Mouse (Mus musculus) embryonic facial prominence, embryonic 10.5 days (tissue): ENCODE data around the gene Odc1. TPM values are rescaled to one million over a fixed set of nuclear protein-coding genes. Genes with fewer than 3 reads are reported as not detected.

Experiments used
- DNase-seq: peaks from one replicate; pipeline ENCODE4 v3.0.0-alpha.2; 2017; ENCODE audit warnings: low spot score
- H3K27ac ChIP-seq: fragments of 300-500 bp; sonication (generic); replicated peaks from 2 replicates; pipeline ENCODE4 v1.5.1; 2016; ENCODE audit warnings: mild to moderate bottlenecking
- H3K27me3 ChIP-seq: fragments of 300-500 bp; sonication (generic); replicated peaks from 2 replicates; pipeline ENCODE4 v1.6.1; 2016; ENCODE audit warnings: low read depth, mild to moderate bottlenecking; ENCODE audit not compliant: poor library complexity, severe bottlenecking
- H3K36me3 ChIP-seq: fragments of 300-500 bp; sonication (generic); replicated peaks from 2 replicates; pipeline ENCODE4 v1.6.1; 2016; ENCODE audit warnings: mild to moderate bottlenecking, moderate library complexity
- H3K4me1 ChIP-seq: fragments of 300-500 bp; sonication (generic); 2 replicates; pipeline ENCODE4 v1.6.1; 2016
- H3K4me3 ChIP-seq: fragments of 300-500 bp; sonication (generic); 2 replicates; pipeline ENCODE4 v1.5.1; 2016; ENCODE audit warnings: mild to moderate bottlenecking, moderate library complexity
- H3K9me3 ChIP-seq: fragments of 300-500 bp; sonication (generic); 2 replicates; pipeline ENCODE4 v1.6.1; 2016; ENCODE audit warnings: mild to moderate bottlenecking
- WGBS: fragments of 180-500 bp; shearing (Covaris S2); methylation state at CpG from one replicate; pipeline ENCODE4 v1.1.7; 2016; 5-methylcytosine and 5-hydroxymethylcytosine counted together
- polyA plus RNA-seq: library from polyadenylated mRNA; unstranded; fragments of >200 nt; fragmentation: Nextera tagmentation; extraction: Ambion mirVana; gene quantifications from 2 replicates; pipeline ENCODE4 v1.2.1, GENCODE M21; 2016

Odc1 gene
- polyA plus RNA-seq, 1 experiment from 2014 or later = 264 TPM

GRCm38 (mm10) chr12:17578601-17579000, 34.0 kb downstream of the Odc1 start:
- Histone ChIP-seq H3K4me3 (no peak overlapping the region), H3K27ac (no peak overlapping the region), H3K27me3 (no peaks in the 10 kb centered on the region; the same call in 1 of the 2 replicates), H3K4me1 (peaks cover 15% of the 10 kb centered on the region), H3K9me3 (no peaks in the 10 kb centered on the region), H3K36me3 (no peaks in the 10 kb centered on the region)
- 47% methylated on average over 4 of the region's 4 CpGs for WGBS
- no peak for DNase-seq

DNA sequence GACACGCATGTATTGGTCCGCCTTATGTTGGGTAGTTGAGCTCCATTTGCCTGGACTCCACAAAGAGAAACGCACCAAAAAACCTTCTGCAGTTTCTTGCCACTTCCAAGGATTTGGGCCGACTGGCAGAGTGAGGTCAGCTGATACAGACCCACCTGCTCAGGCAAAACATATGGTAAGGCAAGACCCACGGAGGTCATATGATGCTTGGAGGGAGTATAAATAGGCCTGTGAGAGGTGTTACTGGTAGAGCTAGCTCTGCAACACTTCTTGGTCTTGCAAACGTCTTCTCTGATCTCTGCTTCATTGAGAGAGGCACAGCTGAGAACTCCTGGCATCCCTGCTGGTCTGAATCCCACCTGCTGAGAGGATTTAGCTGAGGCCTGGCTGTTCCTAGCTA, 36.4 kb downstream of the Odc1 start:
- H3K27me3 ChIP-seq = no peaks in the 10 kb centered on the region; the same call in 1 of the 2 replicates
- no peak overlapping the region for H3K27ac ChIP-seq
- H3K4me3 ChIP-seq = no peak overlapping the region
- no peaks in the 10 kb centered on the region for H3K36me3 ChIP-seq
- H3K4me1 ChIP-seq = peaks cover 17% of the 10 kb centered on the region
- no peak for DNase-seq
- WGBS = 63% methylated on average over 6 of the region's 6 CpGs
- no peaks in the 10 kb centered on the region for H3K9me3 ChIP-seq

DNA sequence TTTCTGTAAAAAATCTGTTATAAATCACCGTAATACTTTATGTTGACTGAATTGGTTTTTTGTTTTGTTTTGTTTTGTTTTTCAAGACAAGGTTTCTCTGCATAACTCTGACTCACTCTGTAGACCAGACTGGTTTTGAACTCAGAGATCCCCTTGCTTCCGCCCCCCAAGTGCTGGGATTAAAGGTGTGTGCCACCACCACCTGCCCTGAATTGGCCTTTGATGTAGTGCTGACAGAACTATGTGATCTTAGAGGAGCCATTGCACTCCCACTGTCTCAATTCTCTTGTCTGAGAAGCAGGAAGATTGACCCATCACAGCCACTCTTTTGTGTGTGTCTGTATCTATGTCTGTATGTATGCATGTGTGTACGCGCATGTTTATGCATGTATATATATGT, 37.8 kb downstream of the Odc1 start:
- Histone ChIP-seq H3K4me1 (peaks cover 11% of the 10 kb centered on the region), H3K36me3 (no peaks in the 10 kb centered on the region), H3K27me3 (no peaks in the 10 kb centered on the region; the same call in 1 of the 2 replicates), H3K27ac (no peak overlapping the region), H3K4me3 (no peak overlapping the region), H3K9me3 (no peaks in the 10 kb centered on the region)
- DNase-seq = no peak
- 94% methylated on average over 4 of the region's 4 CpGs for WGBS

- H3K27ac ChIP-seq = peak overlapping the region; percentile 0; the same call in 1 of the 2 replicates
Observed at GRCm38 (mm10) chr12:17583860-17584259, 39.3 kb downstream of the Odc1 start.

GRCm38 (mm10) chr12:17586011-17586410, 41.4 kb downstream of the Odc1 start:
- WGBS = 84% methylated on average over 3 of the region's 3 CpGs
- Histone ChIP-seq H3K4me1 (peaks cover 11% of the 10 kb centered on the region), H3K27ac (no peak overlapping the region), H3K27me3 (no peaks in the 10 kb centered on the region), H3K4me3 (no peak overlapping the region), H3K9me3 (no peaks in the 10 kb centered on the region), H3K36me3 (no peaks in the 10 kb centered on the region)
- no peak for DNase-seq

More at GRCm38 (mm10) chr12:17583860-17584259, 39.3 kb downstream of the Odc1 start:
- Histone ChIP-seq H3K27me3 (no peaks in the 10 kb centered on the region), H3K4me3 (no peak overlapping the region), H3K4me1 (peaks cover 11% of the 10 kb centered on the region), H3K9me3 (no peaks in the 10 kb centered on the region), H3K36me3 (no peaks in the 10 kb centered on the region)
- DNase-seq = peak; percentile 37
- WGBS = 37% methylated on average over 3 of the region's 3 CpGs

- no peaks in the 10 kb centered on the region for H3K27me3 ChIP-seq
- peaks cover 10% of the 10 kb centered on the region for H3K4me1 ChIP-seq
- no peak overlapping the region for H3K4me3 ChIP-seq
- 87% methylated on average over 3 of the region's 3 CpGs for WGBS
- H3K27ac ChIP-seq = no peak overlapping the region
- no peaks in the 10 kb centered on the region for H3K9me3 ChIP-seq
- no peaks in the 10 kb centered on the region for H3K36me3 ChIP-seq
- no peak for DNase-seq
Observed at GRCm38 (mm10) chr12:17588436-17588835, 43.8 kb downstream of the Odc1 start.

DNA sequence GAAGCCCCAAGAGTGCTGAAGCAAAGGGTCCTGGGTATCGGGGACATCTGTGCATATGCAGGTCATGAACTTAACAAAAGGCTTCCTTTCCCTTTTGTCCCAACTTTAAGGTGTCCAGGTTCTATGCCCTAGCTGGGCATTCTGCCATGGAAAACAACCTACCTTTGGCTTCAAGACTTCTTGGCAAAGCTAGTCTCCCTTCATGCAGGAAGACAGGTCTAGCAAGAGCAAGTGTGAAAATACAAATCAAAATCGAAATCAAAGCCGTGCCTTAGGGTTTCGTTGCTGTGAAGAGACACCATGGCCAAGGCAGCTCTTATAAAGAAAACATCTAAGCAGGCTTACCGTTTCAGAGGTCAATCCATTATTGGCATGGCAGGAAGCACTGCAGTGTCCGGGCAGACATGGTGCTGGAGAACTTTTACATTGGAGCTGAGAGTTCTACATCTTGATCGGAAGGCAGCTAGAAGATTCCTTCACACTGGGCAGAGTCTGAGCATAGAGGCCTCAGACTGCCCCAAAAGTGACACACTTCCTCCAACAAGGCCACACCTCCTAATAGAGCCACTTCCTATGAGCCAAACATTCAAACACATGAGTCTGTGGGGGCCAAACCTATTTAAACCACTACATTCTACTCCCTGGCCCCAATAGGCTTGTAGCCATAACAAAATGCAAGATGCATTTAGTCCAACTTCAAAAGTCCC, 44.5 kb downstream of the Odc1 start:
- no peaks in the 10 kb centered on the region for H3K36me3 ChIP-seq
- no peaks in the 10 kb centered on the region for H3K27me3 ChIP-seq
- WGBS = 95% methylated on average over 7 of the region's 7 CpGs
- H3K9me3 ChIP-seq = no peaks in the 10 kb centered on the region
- no peak overlapping the region for H3K4me3 ChIP-seq
- no peak overlapping the region for H3K27ac ChIP-seq
- no peak for DNase-seq
- peaks cover 4% of the 10 kb centered on the region for H3K4me1 ChIP-seq

DNA sequence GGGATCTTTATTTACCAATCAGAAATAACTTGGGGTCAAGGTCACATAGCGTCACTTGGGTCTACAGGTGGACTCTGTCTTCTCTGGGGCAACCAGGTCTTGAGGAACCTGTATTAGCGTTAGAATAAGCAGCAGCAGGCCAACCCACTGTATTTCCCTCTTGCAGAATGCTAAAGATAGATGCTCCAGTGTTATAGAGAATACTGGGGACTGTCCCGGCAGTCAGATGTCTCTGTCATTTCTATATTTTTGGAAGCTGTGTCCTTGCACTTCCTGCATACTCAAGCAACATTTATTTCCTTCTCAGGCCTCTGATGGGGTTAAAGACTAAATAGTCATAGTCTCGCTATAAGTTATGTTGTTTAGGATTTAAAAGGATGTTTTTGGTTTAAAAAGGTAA, 46.7 kb downstream of the Odc1 start:
- Histone ChIP-seq H3K36me3 (no peaks in the 10 kb centered on the region), H3K9me3 (no peaks in the 10 kb centered on the region), H3K27ac (no peak overlapping the region), H3K4me1 (no peaks in the 10 kb centered on the region), H3K27me3 (no peaks in the 10 kb centered on the region), H3K4me3 (no peak overlapping the region)
- 85% methylated on average over 4 of the region's 4 CpGs for WGBS
- no peak for DNase-seq

DNA sequence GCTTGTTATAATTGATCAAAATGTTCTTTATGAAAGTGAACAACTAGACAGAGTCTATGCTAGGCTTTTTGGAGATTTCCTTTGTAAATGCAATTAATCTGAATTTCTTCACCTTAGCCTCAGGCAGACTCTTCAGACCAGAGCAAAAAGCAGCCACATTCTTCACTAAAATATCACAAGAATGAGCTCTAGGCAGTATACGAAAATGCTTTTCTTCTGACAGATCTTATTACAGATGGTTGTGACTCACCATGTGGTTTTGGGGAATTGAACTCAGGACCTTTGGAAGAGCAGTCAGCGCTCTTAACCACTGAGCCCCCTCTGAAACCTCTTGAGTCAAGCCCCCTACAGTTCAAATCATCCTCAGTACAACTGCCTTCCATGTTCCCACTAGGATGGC, 49.4 kb downstream of the Odc1 start:
- no peak overlapping the region for H3K4me3 ChIP-seq
- H3K9me3 ChIP-seq = no peaks in the 10 kb centered on the region
- no peaks in the 10 kb centered on the region for H3K36me3 ChIP-seq
- H3K4me1 ChIP-seq = no peaks in the 10 kb centered on the region
- no peak for DNase-seq
- H3K27ac ChIP-seq = no peak overlapping the region
- WGBS = 78% methylated on average over 2 of the region's 2 CpGs
- H3K27me3 ChIP-seq = no peaks in the 10 kb centered on the region

- Histone ChIP-seq H3K27me3 (no peaks in the 10 kb centered on the region), H3K9me3 (no peaks in the 10 kb centered on the region), H3K4me3 (no peak overlapping the region), H3K27ac (no peak overlapping the region), H3K4me1 (no peaks in the 10 kb centered on the region), H3K36me3 (no peaks in the 10 kb centered on the region)
- no peak for DNase-seq
- whole genome bisulfite sequencing = 92% methylated on average over 4 of the region's 4 CpGs
Observed at GRCm38 (mm10) chr12:17594701-17595100, 50.1 kb downstream of the Odc1 start.

GRCm38 (mm10) chr12:17595166-17595565, 50.6 kb downstream of the Odc1 start:
- WGBS = 100% methylated on average over 1 of the region's 1 CpGs
- Histone ChIP-seq H3K27ac (no peak overlapping the region), H3K4me1 (no peaks in the 10 kb centered on the region), H3K27me3 (no peaks in the 10 kb centered on the region), H3K4me3 (no peak overlapping the region), H3K36me3 (no peaks in the 10 kb centered on the region), H3K9me3 (no peaks in the 10 kb centered on the region)
- DNase-seq = no peak
